Mouse (Mus musculus) cerebellum, adult 2 months (tissue): ENCODE measurements at regions not wholly inside any gene's neighbourhood (a gene's known extent, or its start where the extent isn't known, plus 50 kb on each side); places are given as distances from the start of the nearest gene placed in this dataset.

Experiments
- CTCF ChIP-seq: fragments of 200-500 bp; IDR thresholded peaks from 2 replicates; pipeline ENCODE4 v1.5.1; 2011; ENCODE audit warnings: low read depth, mild to moderate bottlenecking, control low read depth, low read length, moderate library complexity, borderline replicate concordance; ENCODE audit not compliant: insufficient read depth
- POLR2A ChIP-seq: fragments of 200-500 bp; IDR thresholded peaks from 2 replicates; pipeline ENCODE4 v1.6.1; 2011; ENCODE audit warnings: low read length, control low read depth, borderline replicate concordance; ENCODE audit not compliant: insufficient read depth

DNA sequence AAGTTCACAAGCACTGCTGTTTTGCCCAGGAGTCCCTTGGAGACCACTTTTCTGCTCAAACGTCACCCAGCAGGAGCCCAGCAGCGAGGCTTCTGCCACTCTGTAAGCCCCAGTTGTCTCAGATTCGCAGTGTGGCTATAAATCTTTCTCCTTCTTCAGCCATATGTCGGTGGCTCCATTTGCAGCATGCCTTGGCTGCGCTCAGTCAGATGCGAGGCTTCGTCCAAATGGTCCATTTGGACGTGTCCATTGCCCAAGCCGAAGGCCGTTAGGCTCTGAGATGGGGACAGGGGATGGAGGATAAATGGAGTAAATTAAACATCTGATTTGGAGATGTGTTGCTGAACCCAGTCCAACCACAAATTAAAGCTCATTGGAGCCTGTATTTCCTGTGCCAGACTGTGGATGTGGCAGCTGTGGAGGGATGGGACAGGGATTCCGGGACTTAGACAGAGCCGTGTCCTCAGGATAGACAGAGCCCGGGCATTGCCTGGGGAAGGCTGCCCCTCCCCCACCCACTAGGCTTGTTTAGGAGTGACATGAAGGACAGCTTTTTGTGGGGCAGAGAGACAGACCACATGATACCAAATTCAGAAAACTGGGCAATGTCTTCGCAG is 221.6 kb downstream of the Ajap1 start:
- TF ChIP-seq POLR2A (no peak), CTCF (no peak)
